Mouse (Mus musculus): ENCODE data around the gene Xrcc1. TPM values are rescaled to one million over a fixed set of nuclear protein-coding genes. Genes with fewer than 3 reads are reported as not detected.

The Xrcc1 gene
- polyA plus RNA-seq, 1 experiment from 2014 or later, result 26.6 TPM

- 78% methylated on average over 6 of the region's 6 CpGs for WGBS
- Histone ChIP-seq H3K36me3 (ENCODE audit: control insufficient read depth, insufficient read depth) (no peaks in the 10 kb centered on the region), H3K9ac (ENCODE audit: low read depth, low read length) (no peak overlapping the region), H3K4me1 (replicated peaks; ENCODE audit: control insufficient read depth, insufficient read depth, low read length) (peaks cover 5% of the 10 kb centered on the region; the same call in 1 of the 2 replicates), H3K4me2 (replicated peaks; ENCODE audit: low read depth) (no peak overlapping the region), H3K4me3 (ENCODE audit: low read depth, low read length) (no peak overlapping the region), H3K27me3 (replicated peaks; ENCODE audit: control insufficient read depth, insufficient read depth, low read length) (no peaks in the 10 kb centered on the region), H3K27ac (ENCODE audit: low read depth, low read length) (no peak overlapping the region), H3K9me3 (ENCODE audit: control insufficient read depth) (no peaks in the 10 kb centered on the region)
- peak; percentile 34 for TF ChIP-seq CTCF (IDR thresholded peaks at IDR 0.05; ENCODE audit: low read depth)
- ATAC-seq, result no peak
Measured at GRCm38 (mm10) chr7:24524978-24525377, 21.1 kb upstream of the Xrcc1 start.

- Histone ChIP-seq H3K9me3 (ENCODE audit: control insufficient read depth) (no peaks in the 10 kb centered on the region), H3K36me3 (ENCODE audit: control insufficient read depth, insufficient read depth) (no peaks in the 10 kb centered on the region), H3K27ac (ENCODE audit: low read depth, low read length) (no peak overlapping the region), H3K9ac (ENCODE audit: low read depth, low read length) (no peak overlapping the region), H3K4me3 (ENCODE audit: low read depth, low read length) (no peak overlapping the region), H3K4me1 (replicated peaks; ENCODE audit: control insufficient read depth, insufficient read depth, low read length) (peaks cover 5% of the 10 kb centered on the region; the same call in 1 of the 2 replicates), H3K27me3 (replicated peaks; ENCODE audit: control insufficient read depth, insufficient read depth, low read length) (no peaks in the 10 kb centered on the region), H3K4me2 (replicated peaks; ENCODE audit: low read depth) (no peak overlapping the region)
- WGBS, result 84% methylated on average over 12 of the region's 12 CpGs
- TF ChIP-seq CTCF (IDR thresholded peaks at IDR 0.05; ENCODE audit: low read depth), result no peak
- no peak for ATAC-seq
Measured at GRCm38 (mm10) chr7:24525686-24526420, 20.2 kb upstream of the Xrcc1 start.

- H3K9ac ChIP-seq (ENCODE audit: low read depth, low read length), result no peak overlapping the region
Measured at GRCm38 (mm10) chr7:24528861-24529260, 17.2 kb upstream of the Xrcc1 start.

DNA sequence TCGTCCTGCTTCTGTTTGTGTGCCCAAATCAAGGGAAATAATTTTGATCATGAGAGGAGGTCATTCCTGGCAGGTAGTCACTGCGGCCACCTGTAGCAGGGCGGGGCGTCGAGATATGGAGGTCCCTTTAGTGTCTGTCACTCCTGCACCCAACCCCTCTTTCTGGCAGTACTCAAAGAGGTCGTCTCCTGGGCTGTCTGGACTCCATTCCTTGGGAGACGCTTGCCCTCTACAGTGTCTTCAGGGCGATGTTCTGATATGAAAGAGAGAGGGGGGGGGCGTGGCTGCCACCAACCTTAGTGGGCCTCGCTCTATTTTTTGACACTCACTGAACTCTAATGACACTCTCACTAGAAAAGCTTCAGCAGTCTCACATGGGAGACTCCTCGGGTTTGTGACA lies 16.5 kb upstream of the Xrcc1 start:
- H3K9ac ChIP-seq (ENCODE audit: low read depth, low read length), result peak overlapping the region; percentile 80
- no peaks in the 10 kb centered on the region for H3K27me3 ChIP-seq (replicated peaks; ENCODE audit: control insufficient read depth, insufficient read depth, low read length)
- no peak for ATAC-seq
- H3K4me2 ChIP-seq (replicated peaks; ENCODE audit: low read depth), result peak overlapping the region; percentile 94
- TF ChIP-seq CTCF (IDR thresholded peaks at IDR 0.05; ENCODE audit: low read depth), result no peak
- peaks cover 5% of the 10 kb centered on the region; the same call in 1 of the 2 replicates for H3K4me1 ChIP-seq (replicated peaks; ENCODE audit: control insufficient read depth, insufficient read depth, low read length)
- 40% methylated on average over 11 of the region's 11 CpGs for WGBS
- H3K27ac ChIP-seq (ENCODE audit: low read depth, low read length), result peak overlapping the region; percentile 86; the same call in 1 of the 2 replicates
- no peaks in the 10 kb centered on the region for H3K9me3 ChIP-seq (ENCODE audit: control insufficient read depth)
- peaks cover 17% of the 10 kb centered on the region for H3K36me3 ChIP-seq (ENCODE audit: control insufficient read depth, insufficient read depth)
- H3K4me3 ChIP-seq (ENCODE audit: low read depth, low read length), result peak overlapping the region; percentile 67

More at GRCm38 (mm10) chr7:24528861-24529260, 17.2 kb upstream of the Xrcc1 start:
- TF ChIP-seq CTCF (IDR thresholded peaks at IDR 0.05; ENCODE audit: low read depth), result no peak
- 93% methylated on average over 11 of the region's 11 CpGs for WGBS
- no peak overlapping the region for H3K4me2 ChIP-seq (replicated peaks; ENCODE audit: low read depth)
- H3K36me3 ChIP-seq (ENCODE audit: control insufficient read depth, insufficient read depth), result peaks cover 11% of the 10 kb centered on the region
- no peak for ATAC-seq
- no peak overlapping the region for H3K27ac ChIP-seq (ENCODE audit: low read depth, low read length)
- no peak overlapping the region for H3K4me3 ChIP-seq (ENCODE audit: low read depth, low read length)
- H3K9me3 ChIP-seq (ENCODE audit: control insufficient read depth), result no peaks in the 10 kb centered on the region
- no peaks in the 10 kb centered on the region for H3K27me3 ChIP-seq (replicated peaks; ENCODE audit: control insufficient read depth, insufficient read depth, low read length)
- peaks cover 5% of the 10 kb centered on the region; the same call in 1 of the 2 replicates for H3K4me1 ChIP-seq (replicated peaks; ENCODE audit: control insufficient read depth, insufficient read depth, low read length)

- under 1% methylated on average over 44 of the region's 44 CpGs for WGBS
- ATAC-seq, result peak; percentile 95
- Histone ChIP-seq H3K27me3 (replicated peaks; ENCODE audit: control insufficient read depth, insufficient read depth, low read length) (no peaks in the 10 kb centered on the region), H3K36me3 (ENCODE audit: control insufficient read depth, insufficient read depth) (peaks cover 24% of the 10 kb centered on the region), H3K4me1 (replicated peaks; ENCODE audit: control insufficient read depth, insufficient read depth, low read length) (peaks cover 5% of the 10 kb centered on the region; the same call in 1 of the 2 replicates), H3K9ac (ENCODE audit: low read depth, low read length) (peak within 1 kb of the TSS; percentile 80), H3K4me2 (replicated peaks; ENCODE audit: low read depth) (peak within 1 kb of the TSS; percentile 94), H3K9me3 (ENCODE audit: control insufficient read depth) (no peaks in the 10 kb centered on the region), H3K4me3 (ENCODE audit: low read depth, low read length) (peak within 1 kb of the TSS; percentile 67), H3K27ac (ENCODE audit: low read depth, low read length) (peak within 1 kb of the TSS; percentile 86)
- no peak for TF ChIP-seq CTCF (IDR thresholded peaks at IDR 0.05; ENCODE audit: low read depth)
Measured at GRCm38 (mm10) chr7:24530062-24530931, 15.8 kb upstream of the Xrcc1 start, which contains the start of gene Irgq. Gene Irgq (plus strand): TSS chr7:24530689.
